Mouse (Mus musculus) bone marrow, adult 2 months (tissue): ENCODE data around the gene Srrm4.

Experiments used
- CTCF ChIP-seq: fragments of 200-500 bp; IDR thresholded peaks from 2 replicates; pipeline ENCODE4 v1.5.1; 2011; ENCODE audit warnings: low read length, control low read depth; ENCODE audit not compliant: control insufficient read depth, insufficient read depth
- POLR2A ChIP-seq: fragments of 200-500 bp; IDR thresholded peaks from 2 replicates; pipeline ENCODE4 v1.6.1; 2011; ENCODE audit warnings: low read depth, mild to moderate bottlenecking, control low read depth, low read length, borderline replicate concordance; ENCODE audit not compliant: control insufficient read depth

GRCm38 (mm10) chr5:116545746-116546145 lies 45.9 kb downstream of the Srrm4 start:
- TF ChIP-seq CTCF: no peak
- TF ChIP-seq POLR2A: no peak
